Mouse (Mus musculus) kidney, adult 9 months (tissue): ENCODE results near the gene Fat3.

Experiments used
- DNase-seq: peaks from one replicate; pipeline ENCODE4 v3.0.0; 2022

The Fat3 gene

GRCm38 (mm10) chr9:16428589-16428988 lies 72.5 kb downstream of the Fat3 start:
- no peak for DNase-seq

GRCm38 (mm10) chr9:16422707-16423106 lies 78.4 kb downstream of the Fat3 start:
- no peak for DNase-seq

GRCm38 (mm10) chr9:16402815-16403214 lies 98.3 kb downstream of the Fat3 start:
- DNase-seq = no peak

- DNase-seq = no peak
These were observed 102.1 kb downstream of the Fat3 start for GRCm38 (mm10) chr9:16398734-16399686.

DNA sequence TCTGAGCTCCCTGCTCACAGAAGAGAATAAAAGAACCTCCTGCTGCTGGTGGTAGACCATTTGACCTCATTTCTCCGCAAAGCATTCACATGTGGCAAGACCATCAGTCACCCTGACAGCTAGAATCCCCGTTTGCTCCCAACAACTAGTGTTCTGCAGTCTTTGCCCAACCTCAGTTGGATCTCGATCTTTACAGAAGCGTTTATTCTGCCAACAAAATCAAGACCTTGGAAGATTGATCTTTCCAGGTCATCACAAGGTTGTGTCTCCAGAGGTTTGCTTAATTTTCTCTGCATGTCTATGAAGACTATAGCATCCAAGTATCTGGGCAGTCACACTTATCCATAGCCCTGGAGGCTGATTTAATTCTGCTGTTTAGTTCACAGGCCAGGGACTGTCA lies 111.9 kb downstream of the Fat3 start:
- DNase-seq = no peak

DNA sequence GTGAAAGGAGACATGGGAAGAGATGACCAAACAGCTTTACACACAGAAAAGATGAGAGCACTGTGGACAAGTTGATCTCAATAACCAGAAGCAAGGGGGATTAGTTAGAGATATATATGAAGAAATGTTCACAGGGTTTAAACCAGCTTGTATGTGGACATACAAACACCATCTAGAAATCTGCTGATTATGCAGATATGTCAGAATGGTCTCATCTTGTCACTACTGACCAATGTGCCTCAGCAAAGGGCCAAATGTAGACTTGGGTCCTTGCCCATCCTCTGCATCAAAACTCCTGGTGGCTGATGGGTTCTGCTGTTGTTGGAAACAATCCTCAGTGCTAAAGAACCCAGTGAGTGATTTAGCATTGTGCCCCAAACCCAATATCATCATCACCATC lies 113.6 kb downstream of the Fat3 start:
- DNase-seq = no peak

DNA sequence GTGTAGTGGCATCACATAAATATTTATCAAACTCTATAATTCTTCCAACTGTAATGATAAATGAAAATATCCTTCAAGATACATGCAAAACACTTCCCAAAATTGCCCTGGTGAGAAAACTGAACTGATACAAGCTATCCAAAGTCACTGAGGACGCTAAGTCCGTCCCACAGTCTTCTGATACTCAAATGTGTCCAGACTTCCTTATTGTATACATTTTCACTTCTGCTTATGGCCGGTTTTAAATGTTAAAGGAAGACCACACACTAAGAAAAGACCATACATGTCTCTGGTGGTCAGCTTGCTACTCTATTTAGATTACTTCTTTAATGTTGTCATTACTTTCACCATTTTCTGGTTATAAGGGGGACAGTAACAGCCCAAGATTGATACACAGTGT lies 137.4 kb downstream of the Fat3 start:
- DNase-seq = no peak

- DNase-seq = no peak
These were observed 139.3 kb downstream of the Fat3 start for GRCm38 (mm10) chr9:16361811-16362210.

DNA sequence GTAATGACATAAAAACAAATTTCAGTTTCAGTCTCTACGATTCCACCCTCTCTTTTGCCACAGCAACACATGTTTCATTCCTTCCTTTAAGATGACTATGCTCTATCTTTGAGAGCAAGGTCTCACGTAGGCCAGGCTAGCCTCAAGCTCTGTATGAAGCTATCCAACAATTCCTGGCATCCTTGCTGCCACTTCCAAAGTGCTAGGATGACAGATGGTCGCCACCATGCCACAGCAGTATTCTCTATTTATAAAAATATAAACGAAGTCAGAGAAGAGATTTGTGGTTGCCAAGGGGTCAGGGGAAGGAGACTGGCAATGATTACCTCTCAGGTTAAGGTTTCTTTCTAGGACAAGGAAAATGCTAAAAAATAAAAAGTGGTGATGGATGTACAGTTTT lies 144.4 kb downstream of the Fat3 start:
- no peak for DNase-seq

DNA sequence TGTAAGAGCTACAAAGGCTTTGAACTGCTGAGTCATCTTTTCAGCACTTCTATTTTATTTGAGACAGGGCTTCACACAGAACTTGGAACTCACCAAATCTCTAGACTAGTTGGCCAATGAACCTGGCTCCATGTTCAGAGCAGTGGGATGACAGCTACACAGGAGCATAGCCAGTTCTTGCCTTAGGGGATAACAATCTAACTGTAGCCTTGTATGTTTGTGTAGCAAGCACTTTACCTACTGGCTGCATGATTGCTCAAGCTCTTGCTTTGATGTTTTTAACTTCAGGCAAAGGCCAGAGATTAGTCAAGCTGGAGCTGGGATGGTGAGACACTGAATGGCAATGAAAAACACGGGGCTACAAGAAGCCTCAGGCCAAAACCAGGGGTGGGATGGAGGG lies 146.2 kb downstream of the Fat3 start:
- DNase-seq = no peak

- no peak for DNase-seq
These were observed 147.9 kb downstream of the Fat3 start for GRCm38 (mm10) chr9:16353049-16353724.

DNA sequence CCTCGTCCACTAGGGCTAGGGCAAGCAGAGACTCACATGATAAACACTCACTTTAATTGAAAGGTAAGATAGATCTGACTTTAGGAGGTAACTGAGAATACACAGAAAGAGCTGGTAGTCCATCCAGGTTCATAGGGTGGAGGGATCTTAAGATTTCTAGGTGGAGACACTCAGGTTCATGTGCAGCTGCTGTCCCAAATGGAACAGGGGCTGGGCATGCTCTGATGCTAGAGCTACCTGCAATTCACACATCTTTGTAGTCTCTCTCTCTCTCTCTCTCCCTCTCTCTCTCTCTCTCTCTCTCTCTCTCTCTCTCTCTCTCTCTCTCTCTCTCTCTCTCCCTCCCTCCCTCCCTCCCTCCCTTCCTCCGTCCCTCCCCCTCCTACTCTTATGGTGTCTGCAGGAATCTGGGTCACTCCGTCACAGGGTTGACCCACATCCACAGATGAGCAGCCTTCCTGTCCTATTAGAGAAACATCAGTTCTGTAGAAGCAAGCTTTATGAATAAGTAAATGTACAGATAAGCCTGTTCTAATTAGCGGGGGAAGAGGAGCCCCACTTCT lies 148.5 kb downstream of the Fat3 start:
- no peak for DNase-seq

GRCm38 (mm10) chr9:16344902-16345855 lies 155.9 kb downstream of the Fat3 start:
- DNase-seq = no peak

- DNase-seq = no peak
These were observed 157.9 kb downstream of the Fat3 start for GRCm38 (mm10) chr9:16343191-16343590.

DNA sequence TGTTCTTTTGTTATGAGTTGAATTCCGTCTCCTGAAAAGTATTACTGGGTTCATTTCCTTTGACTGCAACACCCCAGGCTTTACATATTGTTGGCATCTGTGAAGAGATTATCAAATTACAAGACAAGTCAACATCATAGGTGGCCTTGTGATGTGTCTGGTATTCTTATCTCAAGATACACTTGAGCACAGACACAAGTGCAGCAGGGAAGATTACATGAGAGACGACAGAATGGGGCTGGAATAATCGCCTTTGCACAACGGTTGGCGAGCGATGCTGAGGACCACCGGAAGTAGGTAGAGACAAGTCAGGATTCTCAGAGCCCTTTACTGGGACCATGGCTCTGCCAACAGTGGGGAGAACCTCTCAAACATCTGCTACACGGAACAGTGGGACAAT lies 158.5 kb downstream of the Fat3 start:
- DNase-seq = no peak

DNA sequence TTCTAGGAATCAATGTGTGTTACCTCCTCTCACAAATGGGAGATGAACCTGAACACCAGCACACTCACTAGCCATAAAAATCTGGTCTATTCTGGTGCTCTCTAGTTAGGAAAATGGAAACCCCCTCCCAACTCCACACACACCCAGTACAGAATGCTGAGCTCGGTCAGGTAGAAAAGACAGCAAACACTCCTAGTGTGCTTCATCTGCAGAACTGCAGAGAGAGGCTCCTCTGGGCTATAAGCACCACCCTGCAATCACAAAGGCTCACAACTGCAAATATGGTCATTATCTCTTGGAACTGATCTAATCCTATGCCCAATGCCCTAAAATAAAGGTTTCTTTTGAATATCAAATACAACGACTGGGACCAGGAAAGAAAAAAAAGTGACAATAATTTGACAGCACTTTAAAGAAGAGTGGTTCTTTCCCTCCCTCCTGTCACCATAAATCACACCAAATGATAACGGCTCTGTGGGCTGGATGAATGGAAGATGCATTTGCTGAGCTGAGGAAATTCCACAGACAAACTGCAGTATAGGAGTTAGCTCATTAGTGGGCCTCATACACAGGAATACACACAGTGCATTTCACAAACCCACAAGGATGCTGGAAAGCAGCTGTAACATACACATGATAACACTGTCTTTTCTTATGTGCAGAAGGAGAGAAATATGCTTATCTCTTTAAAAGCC lies 170.6 kb downstream of the Fat3 start:
- DNase-seq = no peak

DNA sequence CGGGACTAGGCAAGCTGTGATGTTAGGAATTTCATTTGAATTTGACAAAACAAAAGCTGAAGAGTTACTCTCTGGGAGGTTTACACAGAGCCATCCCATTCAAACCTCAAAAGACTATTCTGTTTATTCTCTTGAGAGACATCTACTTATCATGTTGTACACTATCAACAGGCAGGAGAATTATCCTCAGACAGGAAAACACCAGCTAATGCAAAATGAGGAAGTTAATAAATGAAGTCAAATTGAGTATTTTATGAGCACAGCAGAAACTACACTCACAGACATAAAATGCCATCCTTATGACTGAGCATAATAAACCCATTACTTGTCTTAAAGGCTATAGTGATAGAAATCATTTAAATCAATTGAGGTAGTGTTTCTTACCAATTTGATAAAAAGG lies 182.1 kb downstream of the Fat3 start:
- DNase-seq = no peak

DNA sequence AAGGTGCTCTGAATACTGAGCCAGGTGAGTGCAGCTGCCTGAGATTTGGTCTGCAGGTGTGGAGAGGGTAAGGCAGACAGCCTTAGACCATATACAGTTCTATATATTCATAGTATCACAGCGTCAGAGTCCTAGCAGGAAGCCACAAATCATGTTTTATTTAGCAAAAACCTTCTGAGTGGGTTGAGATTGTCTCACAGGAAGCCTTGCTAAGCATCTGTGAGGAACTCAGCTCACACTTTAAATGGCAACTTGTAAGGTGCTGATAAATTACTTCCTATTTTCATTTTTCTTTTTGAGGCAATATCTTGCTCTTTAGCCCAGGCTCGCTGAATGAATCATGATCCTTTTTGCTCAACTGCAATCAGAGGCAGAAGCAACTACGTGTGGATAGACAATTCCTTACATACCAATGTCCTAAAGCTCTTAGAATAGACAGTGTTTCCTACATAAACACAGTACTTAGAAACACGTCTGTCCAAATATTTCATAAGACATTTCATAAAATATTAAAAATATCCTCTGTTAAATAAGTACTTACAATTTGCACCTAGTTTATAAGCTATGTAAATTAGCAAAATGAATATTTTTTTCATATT lies 188.4 kb downstream of the Fat3 start:
- no peak for DNase-seq

DNA sequence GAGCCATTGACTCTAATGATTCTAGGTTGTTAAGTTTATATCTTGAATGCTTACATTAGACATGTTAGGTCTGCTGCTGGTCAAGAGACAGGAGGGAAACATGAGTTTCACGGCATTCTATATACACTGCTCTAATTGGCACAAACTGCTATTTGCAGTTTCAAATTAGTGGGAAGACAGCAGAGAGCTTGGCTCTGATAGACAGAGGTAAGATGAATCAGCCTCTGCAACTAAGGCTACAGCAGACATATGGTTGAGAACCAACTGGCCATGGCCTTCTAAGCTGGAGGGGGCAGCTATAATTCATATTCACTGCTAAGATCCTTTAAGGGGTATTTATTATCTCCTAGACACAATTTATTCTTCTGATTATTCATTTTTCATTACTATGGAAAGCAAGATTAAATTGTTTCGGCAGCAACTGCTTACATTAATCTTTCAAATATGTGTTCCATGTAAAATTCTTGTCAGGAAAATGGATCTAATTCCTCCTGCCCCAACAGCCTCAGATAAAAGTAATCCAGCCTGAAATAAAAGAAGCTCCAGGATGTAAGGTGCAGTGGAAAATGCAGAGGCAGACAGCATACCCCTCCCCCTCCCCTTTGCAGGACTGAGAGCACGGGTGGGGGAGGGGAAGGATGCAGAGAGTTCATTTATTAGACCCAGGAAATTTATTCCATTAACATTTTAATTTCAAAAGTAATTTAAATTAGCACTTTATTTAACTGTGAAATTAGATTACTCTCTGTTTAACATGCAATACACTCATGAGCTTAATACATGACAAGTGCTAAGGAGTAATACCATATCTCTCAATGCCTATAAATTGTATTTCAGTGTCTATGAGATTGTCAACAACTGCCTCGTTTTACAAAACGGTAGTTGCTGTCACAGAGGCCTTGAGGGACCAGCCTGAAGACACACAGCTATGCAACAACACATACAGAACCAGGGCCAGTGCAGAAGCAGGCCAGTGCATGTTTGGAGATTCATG lies 189.9 kb downstream of the Fat3 start:
- DNase-seq = no peak

GRCm38 (mm10) chr9:16310305-16310704 lies 190.8 kb downstream of the Fat3 start:
- DNase-seq = no peak
